Mouse (Mus musculus): ENCODE data around the gene Gstcd.

The Gstcd gene

GRCm38 (mm10) chr3:133033145-133033755 is 58.6 kb downstream of the Gstcd start:
- in situ Hi-C loops (cut with MboI; ENCODE audit: low sequenced_read_pairs) = no loop called here

- in situ Hi-C loops (cut with MboI; ENCODE audit: low sequenced_read_pairs) = no loop called here
Observed at GRCm38 (mm10) chr3:133026977-133027376, 64.9 kb downstream of the Gstcd start.

GRCm38 (mm10) chr3:133007250-133007649 is 84.6 kb downstream of the Gstcd start:
- in situ Hi-C loops (cut with MboI; ENCODE audit: low sequenced_read_pairs) = no loop called here

DNA sequence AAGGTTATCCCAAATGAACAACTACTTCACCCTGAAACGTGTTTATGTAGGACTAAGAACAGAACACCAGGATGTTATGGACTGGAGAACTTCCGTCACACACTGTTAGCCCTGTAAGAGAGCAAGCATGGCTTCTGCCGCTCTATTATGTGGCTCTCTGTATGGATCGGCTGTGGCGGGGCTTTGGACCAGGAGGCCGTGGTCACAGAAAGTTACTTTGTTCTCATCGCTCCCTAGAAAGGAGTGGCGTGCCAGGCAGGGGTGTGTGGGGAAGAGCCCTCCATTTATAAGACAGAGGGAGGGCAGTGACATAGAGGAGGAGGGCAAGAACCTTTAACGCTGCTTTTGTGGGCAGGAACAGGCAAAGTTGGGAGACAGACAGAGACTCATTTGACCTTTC is 95.5 kb downstream of the Gstcd start:
- in situ Hi-C loops (cut with MboI; ENCODE audit: low sequenced_read_pairs) = no loop called here

GRCm38 (mm10) chr3:132995904-132996267 is 95.9 kb downstream of the Gstcd start:
- in situ Hi-C loops (cut with MboI; ENCODE audit: low sequenced_read_pairs) = no loop called here

GRCm38 (mm10) chr3:132995172-132995903 is 96.5 kb downstream of the Gstcd start:
- in situ Hi-C loops (cut with MboI; ENCODE audit: low sequenced_read_pairs) = no loop called here

DNA sequence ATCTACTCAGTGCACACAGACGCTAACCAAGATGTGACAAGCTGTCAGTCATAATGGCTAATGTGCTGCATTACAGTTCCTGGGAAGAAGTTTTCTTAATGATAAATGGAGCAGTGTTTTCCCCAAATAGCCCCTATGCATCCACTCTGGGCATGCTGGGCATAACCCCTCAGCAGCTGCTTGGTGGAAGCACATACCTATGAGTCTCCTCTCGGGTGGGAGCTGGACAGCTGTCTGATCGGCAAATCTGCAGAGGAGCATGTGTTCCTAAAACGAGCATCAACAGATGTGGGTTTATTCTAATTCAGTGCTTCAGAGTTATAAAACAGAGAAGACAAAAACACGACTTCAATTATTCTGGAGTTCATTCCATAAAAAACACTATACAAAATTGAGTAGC is 105.6 kb downstream of the Gstcd start:
- in situ Hi-C loops (cut with MboI; ENCODE audit: low sequenced_read_pairs) = no loop called here

DNA sequence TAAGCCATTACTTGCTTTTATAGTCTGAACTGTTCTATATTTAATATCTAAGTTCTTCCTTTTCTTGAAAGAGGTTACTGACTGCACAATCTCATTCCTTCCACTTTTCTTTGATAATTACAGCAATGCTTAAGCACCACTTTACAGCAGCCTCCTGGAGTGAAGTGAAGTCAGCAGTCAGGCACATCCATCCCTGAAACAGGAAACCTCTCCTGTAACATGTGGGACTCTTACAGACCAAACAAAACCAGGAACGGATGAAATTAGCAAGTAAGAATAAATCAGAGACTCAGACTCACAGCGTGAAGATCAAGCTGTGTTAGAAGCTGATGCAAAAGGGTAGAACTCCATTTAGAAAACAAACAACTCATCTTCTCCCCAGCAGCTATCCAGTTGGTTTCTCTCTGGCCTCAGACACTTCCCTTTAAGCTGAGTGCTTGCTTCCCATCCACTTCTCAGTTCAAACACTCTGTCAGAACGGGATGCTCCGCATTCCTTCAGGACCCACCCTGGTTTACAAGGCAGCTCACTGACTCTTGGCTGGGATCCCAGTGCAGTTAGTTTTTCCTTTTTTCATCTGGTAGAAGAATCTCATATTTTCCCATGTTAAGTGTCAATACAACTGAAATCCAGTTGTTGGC is 107.9 kb downstream of the Gstcd start:
- in situ Hi-C loops (cut with MboI; ENCODE audit: low sequenced_read_pairs) = no loop called here

- in situ Hi-C loops (cut with MboI; ENCODE audit: low sequenced_read_pairs) = no loop called here
Observed at GRCm38 (mm10) chr3:132981968-132982367, 109.9 kb downstream of the Gstcd start.

GRCm38 (mm10) chr3:132979781-132980461 is 111.9 kb downstream of the Gstcd start:
- in situ Hi-C loops (cut with MboI; ENCODE audit: low sequenced_read_pairs) = no loop called here

DNA sequence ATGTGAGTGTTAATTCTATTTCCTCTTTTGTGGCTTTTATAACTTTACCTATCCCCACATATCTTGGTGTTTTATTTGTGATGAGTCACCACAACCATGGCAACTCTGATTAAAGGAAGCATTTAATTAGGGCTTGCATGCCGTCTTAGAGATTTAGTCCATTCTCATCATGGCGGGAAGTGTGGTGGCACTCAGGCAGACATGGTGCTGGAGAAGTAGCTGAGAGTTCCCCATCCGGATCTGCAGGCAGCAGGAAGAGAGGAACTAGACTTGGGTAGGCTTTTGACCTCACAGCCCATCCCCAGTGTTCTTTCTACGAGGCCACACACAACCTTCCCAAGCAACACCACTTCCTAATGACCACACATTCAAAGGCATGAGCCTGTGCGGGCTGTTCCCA is 125.6 kb downstream of the Gstcd start:
- in situ Hi-C loops (cut with MboI; ENCODE audit: low sequenced_read_pairs) = no loop called here

GRCm38 (mm10) chr3:132964715-132965507 is 126.9 kb downstream of the Gstcd start:
- in situ Hi-C loops (cut with MboI; ENCODE audit: low sequenced_read_pairs) = no loop called here

DNA sequence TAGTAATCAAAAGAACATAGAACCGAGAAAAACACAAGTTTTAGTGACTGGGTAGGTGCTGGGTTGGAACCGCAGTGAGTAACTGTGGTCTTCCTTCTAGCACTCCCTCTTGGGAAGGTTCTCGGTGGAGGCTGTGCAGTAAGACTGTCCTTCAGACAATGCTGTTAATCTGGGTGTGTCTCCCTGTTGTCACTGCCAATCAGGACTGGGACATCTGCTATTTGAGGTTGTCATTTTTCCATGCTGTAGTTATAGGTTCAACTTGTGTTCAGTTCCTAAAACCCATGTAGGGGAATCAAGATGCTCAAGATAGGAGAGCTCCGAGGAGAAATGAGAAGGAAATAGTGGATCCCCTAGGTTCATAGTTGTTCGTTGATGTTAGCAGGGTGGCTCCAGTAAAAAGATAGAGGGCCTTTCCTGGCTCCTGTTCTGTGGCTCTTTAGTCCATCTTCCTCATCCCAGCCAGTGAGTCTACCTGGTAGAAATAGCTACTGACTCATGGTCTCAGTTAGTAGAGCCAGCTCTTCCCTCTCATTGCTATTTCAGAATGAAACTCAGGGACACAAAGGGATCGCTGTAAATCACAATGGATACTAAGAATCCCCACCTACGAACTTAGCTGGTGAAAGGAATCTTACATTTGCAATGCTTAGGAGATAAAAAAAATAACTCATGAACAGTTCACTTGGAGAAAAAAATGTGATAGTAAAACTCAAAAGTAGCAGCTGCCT is 129.0 kb downstream of the Gstcd start:
- in situ Hi-C loops (cut with MboI; ENCODE audit: low sequenced_read_pairs) = no loop called here

DNA sequence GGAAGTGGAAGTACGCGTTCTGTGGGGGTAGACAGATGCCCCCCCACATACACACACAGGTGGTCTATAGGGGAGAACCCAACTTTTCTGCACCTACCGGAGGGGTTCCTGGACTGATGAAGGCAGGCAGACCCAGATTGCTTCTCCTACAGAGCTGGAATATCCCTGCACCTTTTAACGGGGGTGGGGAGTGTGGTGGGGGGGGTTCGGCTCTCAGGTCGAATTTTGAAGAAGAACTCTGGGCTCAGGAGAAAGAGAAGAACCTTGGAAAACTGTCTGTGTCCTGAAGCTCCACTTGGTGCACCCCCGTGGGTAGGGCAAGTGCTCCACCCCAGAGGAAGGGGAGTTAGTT is 141.3 kb downstream of the Gstcd start:
- in situ Hi-C loops (cut with MboI; ENCODE audit: low sequenced_read_pairs) = no loop called here

GRCm38 (mm10) chr3:132949791-132950528 is 141.9 kb downstream of the Gstcd start, which contains the start of gene Npnt:
Npnt (minus strand) TSS chr3:132950291.
- in situ Hi-C loops (cut with MboI; ENCODE audit: low sequenced_read_pairs) = no loop called here

DNA sequence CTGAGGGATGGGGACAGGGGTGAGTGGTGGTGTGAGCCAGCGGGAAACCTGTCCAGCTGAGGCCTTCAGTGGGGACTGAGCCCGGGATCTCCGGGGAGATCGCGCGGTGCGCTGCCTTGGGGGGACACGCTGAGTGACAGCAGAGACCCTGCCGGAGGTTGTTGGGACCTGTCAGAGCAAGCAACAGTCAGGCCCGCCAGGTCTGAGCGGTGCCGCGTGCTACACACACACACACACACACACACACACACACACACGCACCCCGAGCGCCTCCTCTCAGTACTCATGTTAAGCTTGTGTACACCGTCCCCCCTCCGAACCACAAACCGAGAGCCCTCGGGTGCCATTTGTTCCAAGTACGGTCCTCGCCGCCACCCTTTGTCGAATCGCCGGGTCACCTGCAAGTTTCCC is 142.4 kb downstream of the Gstcd start:
- in situ Hi-C loops (cut with MboI; ENCODE audit: low sequenced_read_pairs) = no loop called here

GRCm38 (mm10) chr3:132948298-132948795 is 143.5 kb downstream of the Gstcd start:
- in situ Hi-C loops (cut with MboI; ENCODE audit: low sequenced_read_pairs) = no loop called here

- in situ Hi-C loops (cut with MboI; ENCODE audit: low sequenced_read_pairs) = no loop called here
Observed at GRCm38 (mm10) chr3:132946086-132946485, 145.7 kb downstream of the Gstcd start.

GRCm38 (mm10) chr3:132945669-132946068 is 146.2 kb downstream of the Gstcd start:
- in situ Hi-C loops (cut with MboI; ENCODE audit: low sequenced_read_pairs) = no loop called here
